Comparison of ENCODE assay signal across 21 mouse cellular contexts in the genomic region with DNA sequence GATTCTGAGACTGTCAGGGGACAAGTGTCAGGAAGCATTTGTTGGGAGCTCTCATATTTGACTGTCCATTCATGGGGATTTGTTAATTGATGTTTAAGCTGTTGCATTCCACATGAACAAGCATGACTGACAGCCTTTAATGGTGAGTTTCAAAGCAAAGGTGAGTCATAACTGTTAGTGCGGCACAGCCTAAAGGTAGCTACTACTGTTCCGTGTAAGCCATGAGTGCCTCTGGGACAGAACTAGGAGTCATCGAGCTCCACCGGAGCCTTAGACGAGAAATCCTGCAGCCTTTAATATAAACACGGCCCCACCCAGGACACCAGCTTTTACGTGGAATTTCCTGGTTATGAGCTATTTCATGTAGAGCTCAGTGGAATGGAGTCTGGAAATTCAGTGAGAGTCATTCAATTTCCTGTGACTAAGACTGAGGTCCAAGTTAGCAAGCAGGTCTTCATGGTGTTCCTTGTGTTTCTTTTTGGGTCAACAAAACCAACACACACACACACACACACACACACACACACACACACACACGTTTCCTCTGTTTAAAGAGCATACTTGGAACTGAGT.
"Had no signal": no experiment of that assay in that cellular context is flagged by ENCODE, and none has a peak within 500 bp of the region (broad histone marks: within the 10 kb centered on the region; RNA-seq: fewer than 3 reads in every experiment).

No protein-coding gene starts in this region.

- H3K4me3 ChIP-seq: kidney, embryonic 15.5 days; limb, embryonic 10.5 days; limb, embryonic 13.5 days; liver, embryonic 12.5 days; liver, embryonic 15.5 days; lung, embryonic 15.5 days; midbrain, embryonic 12.5 days; midbrain, embryonic 15.5 days; neural tube, embryonic 12.5 days; neural tube, embryonic 15.5 days had no signal

- ATAC-seq: liver, embryonic 12.5 days; midbrain, embryonic 15.5 days had no signal

- H3K36me3 ChIP-seq: kidney, embryonic 15.5 days; limb, embryonic 10.5 days; limb, embryonic 13.5 days; liver, embryonic 12.5 days; liver, embryonic 15.5 days; lung, embryonic 15.5 days; midbrain, embryonic 12.5 days; midbrain, embryonic 15.5 days; neural tube, embryonic 12.5 days; neural tube, embryonic 15.5 days had no signal

- H3K27ac ChIP-seq: kidney, embryonic 15.5 days; limb, embryonic 10.5 days; limb, embryonic 13.5 days; liver, embryonic 12.5 days; liver, embryonic 15.5 days; lung, embryonic 15.5 days; macrophage; midbrain, embryonic 12.5 days; midbrain, embryonic 15.5 days; neural tube, embryonic 12.5 days; neural tube, embryonic 15.5 days had no signal

- H3K27me3 ChIP-seq: kidney, embryonic 15.5 days; limb, embryonic 13.5 days; liver, embryonic 12.5 days; liver, embryonic 15.5 days; lung, embryonic 15.5 days; midbrain, embryonic 12.5 days; midbrain, embryonic 15.5 days; neural tube, embryonic 12.5 days; neural tube, embryonic 15.5 days had no signal

- DNase-seq: kidney, adult 8-10 months; kidney, postnatal 14 days; kidney, postnatal 4 days; liver; lung, adult 18-20 months; lung, postnatal 14 days; right cerebral cortex, adult 18-20 months; right cerebral cortex, postnatal 14 days; right cerebral cortex, postnatal 4 days; thymus, postnatal 25 days had no signal

- H3K4me1 ChIP-seq: kidney, embryonic 15.5 days; limb, embryonic 10.5 days; liver, embryonic 12.5 days; liver, embryonic 15.5 days; midbrain, embryonic 12.5 days; midbrain, embryonic 15.5 days; neural tube, embryonic 12.5 days; neural tube, embryonic 15.5 days had no signal

- H3K9me3 ChIP-seq: kidney, embryonic 15.5 days; limb, embryonic 10.5 days; limb, embryonic 13.5 days; liver, embryonic 12.5 days; liver, embryonic 15.5 days; lung, embryonic 15.5 days; midbrain, embryonic 12.5 days; midbrain, embryonic 15.5 days; neural tube, embryonic 12.5 days; neural tube, embryonic 15.5 days had no signal

- H3K9ac ChIP-seq: kidney, embryonic 15.5 days; limb, embryonic 13.5 days; liver, embryonic 12.5 days; liver, embryonic 15.5 days; lung, embryonic 15.5 days; midbrain, embryonic 12.5 days; midbrain, embryonic 15.5 days; neural tube, embryonic 12.5 days; neural tube, embryonic 15.5 days had no signal

- H3K4me2 ChIP-seq: kidney, embryonic 15.5 days; limb, embryonic 13.5 days; liver, embryonic 12.5 days; liver, embryonic 15.5 days; lung, embryonic 15.5 days; midbrain, embryonic 12.5 days; midbrain, embryonic 15.5 days; neural tube, embryonic 12.5 days; neural tube, embryonic 15.5 days had no signal
